In genomic region chr2:28995436-28995835, GRCm38 (mm10) we compare ENCODE assay signal across 18 mouse cellular contexts. TPM values are rescaled to one million over a fixed set of nuclear protein-coding genes. Genes with fewer than 3 reads are reported as not detected.
DNase-seq lines count a peak whose midpoint lies in the region; ATAC-seq lines count a peak whose summit lies in the region.
"Had no signal": no experiment of that assay in that cellular context is flagged by ENCODE, and none has a peak within 500 bp of the region (broad histone marks: within the 10 kb centered on the region; RNA-seq: fewer than 3 reads in every experiment).

No protein-coding gene starts in this region.

- peak; percentile 44; the same call in 1 of the 2 replicates for ATAC-seq in hindbrain, embryonic 12.5 days (ENCODE audit: low FRiP score)
- no peak for ATAC-seq in hindbrain, embryonic 11.5 days (ENCODE audit: low FRiP score)
- no peak for ATAC-seq in neural tube, embryonic 13.5 days (ENCODE audit: low read depth)
- ATAC-seq in neural tube, embryonic 14.5 days (ENCODE audit: low read depth) = 0 out of 2 replicates have a peak, but pooled peaks have one; percentile 20
- ATAC-seq: CD4-positive, CD25-positive, alpha-beta regulatory T cell, adult 4 months; forebrain, embryonic 14.5 days had no signal

- H3K27me3 ChIP-seq in hindbrain, embryonic 12.5 days = peaks cover 31% of the 10 kb centered on the region
- no peaks in the 10 kb centered on the region for H3K27me3 ChIP-seq in hindbrain, embryonic 11.5 days (ENCODE audit: control insufficient read depth, insufficient read depth, low read length)
- H3K27me3 ChIP-seq in neural tube, embryonic 13.5 days = peaks cover 22% of the 10 kb centered on the region
- no peaks in the 10 kb centered on the region for H3K27me3 ChIP-seq in neural tube, embryonic 14.5 days (ENCODE audit: control insufficient read depth, insufficient read depth, low read length)
- H3K27me3 ChIP-seq: liver, embryonic 13.5 days had no signal

- DNase-seq in hindbrain, embryonic 11.5 days (ENCODE audit: low spot score) = no peak
- DNase-seq in neural tube, embryonic 10.5 days (ENCODE audit: extremely low spot score, low spot score) = no peak
- no peak for DNase-seq in adrenal gland, adult 18-20 months (ENCODE audit: low spot score in 2 of 2)
- DNase-seq in frontal cortex, postnatal 36 days (ENCODE audit: low spot score in 2 of 2) = no peak
- DNase-seq: cerebellum, adult 11-12 months; gastrocnemius, postnatal 10 days; heart, postnatal 4 days; kidney, adult 2 months; kidney, postnatal 25 days; liver, embryonic 13.5 days; lung, adult 2 months; lung, postnatal 14 days had no signal

- no peak overlapping the region for H3K4me3 ChIP-seq in hindbrain, embryonic 12.5 days
- no peak overlapping the region for H3K4me3 ChIP-seq in hindbrain, embryonic 11.5 days (ENCODE audit: low read depth, low read length)
- H3K4me3 ChIP-seq in neural tube, embryonic 13.5 days = no peak overlapping the region
- H3K4me3 ChIP-seq in neural tube, embryonic 14.5 days (ENCODE audit: low read depth, low read length) = no peak overlapping the region
- H3K4me3 ChIP-seq: heart, embryonic 10.5 days; liver, embryonic 13.5 days had no signal

- peak overlapping the region; percentile 26; the same call in 1 of the 2 replicates for H3K27ac ChIP-seq in hindbrain, embryonic 12.5 days
- no peak overlapping the region for H3K27ac ChIP-seq in hindbrain, embryonic 11.5 days (ENCODE audit: low read depth, low read length)
- peak overlapping the region; percentile 66 for H3K27ac ChIP-seq in neural tube, embryonic 13.5 days (replicated peaks)
- H3K27ac ChIP-seq in neural tube, embryonic 14.5 days (ENCODE audit: low read depth, low read length) = no peak overlapping the region
- H3K27ac ChIP-seq: heart, embryonic 10.5 days; liver, embryonic 13.5 days had no signal

- WGBS in hindbrain, embryonic 12.5 days = 41% methylated on average over 2 of the region's 4 CpGs
- WGBS in hindbrain, embryonic 11.5 days = 52% methylated on average over 4 of the region's 4 CpGs
- 38% methylated on average over 4 of the region's 4 CpGs for WGBS in neural tube, embryonic 13.5 days
- 45% methylated on average over 4 of the region's 4 CpGs for WGBS in neural tube, embryonic 14.5 days

- H3K9me3 ChIP-seq in hindbrain, embryonic 12.5 days (replicated peaks) = no peaks in the 10 kb centered on the region
- H3K9me3 ChIP-seq in hindbrain, embryonic 11.5 days (ENCODE audit: control insufficient read depth, low read length) = no peaks in the 10 kb centered on the region
- no peaks in the 10 kb centered on the region for H3K9me3 ChIP-seq in neural tube, embryonic 13.5 days
- no peaks in the 10 kb centered on the region for H3K9me3 ChIP-seq in neural tube, embryonic 14.5 days (ENCODE audit: control insufficient read depth, low read length)
- H3K9me3 ChIP-seq: heart, embryonic 10.5 days; liver, embryonic 13.5 days had no signal

- H3K9ac ChIP-seq in hindbrain, embryonic 12.5 days = no peak overlapping the region
- no peak overlapping the region for H3K9ac ChIP-seq in hindbrain, embryonic 11.5 days (ENCODE audit: low read depth, low read length)
- H3K9ac ChIP-seq in neural tube, embryonic 13.5 days = no peak overlapping the region
- H3K9ac ChIP-seq in neural tube, embryonic 14.5 days (replicated peaks; ENCODE audit: low read depth, low read length) = no peak overlapping the region
- H3K9ac ChIP-seq: liver, embryonic 13.5 days had no signal

- no peak overlapping the region for H3K4me2 ChIP-seq in hindbrain, embryonic 12.5 days (replicated peaks)
- H3K4me2 ChIP-seq in hindbrain, embryonic 11.5 days (replicated peaks; ENCODE audit: low read depth, low read length) = no peak overlapping the region
- no peak overlapping the region for H3K4me2 ChIP-seq in neural tube, embryonic 13.5 days
- no peak overlapping the region for H3K4me2 ChIP-seq in neural tube, embryonic 14.5 days (ENCODE audit: low read depth, low read length)
- H3K4me2 ChIP-seq: liver, embryonic 13.5 days had no signal

- no peaks in the 10 kb centered on the region for H3K36me3 ChIP-seq in hindbrain, embryonic 12.5 days
- H3K36me3 ChIP-seq in hindbrain, embryonic 11.5 days (ENCODE audit: control insufficient read depth, insufficient read depth, low read length) = no peaks in the 10 kb centered on the region
- H3K36me3 ChIP-seq in neural tube, embryonic 13.5 days = no peaks in the 10 kb centered on the region
- no peaks in the 10 kb centered on the region for H3K36me3 ChIP-seq in neural tube, embryonic 14.5 days (ENCODE audit: control insufficient read depth, insufficient read depth, low read length)
- H3K36me3 ChIP-seq: heart, embryonic 10.5 days; liver, embryonic 13.5 days had no signal

- peaks cover 25% of the 10 kb centered on the region for H3K4me1 ChIP-seq in hindbrain, embryonic 12.5 days
- 0 out of 2 replicates have a peak, but pooled peaks cover 2% of the 10 kb centered on the region for H3K4me1 ChIP-seq in hindbrain, embryonic 11.5 days (replicated peaks; ENCODE audit: control insufficient read depth, insufficient read depth, low read length)
- H3K4me1 ChIP-seq in neural tube, embryonic 13.5 days (replicated peaks) = peaks cover 38% of the 10 kb centered on the region
- H3K4me1 ChIP-seq in neural tube, embryonic 14.5 days (ENCODE audit: control insufficient read depth, insufficient read depth, low read length) = peaks cover 15% of the 10 kb centered on the region
- H3K4me1 ChIP-seq: liver, embryonic 13.5 days had no signal

RNA-seq across cellular contexts. Expression of gene Cfap77, which starts 59.4 kb away (rescaled TPM):
- polyA plus RNA-seq in hindbrain, embryonic 12.5 days (2016; fragmentation: Nextera tagmentation; extraction: Ambion mirVana) = 0.40 and 0.82 TPM in 2 replicates
- polyA plus RNA-seq in hindbrain, embryonic 11.5 days (2014; fragmentation: Nextera tagmentation; extraction: Ambion mirVana) = 0.51 and 0.75 TPM in 2 replicates
- not detected in 2 replicates for polyA plus RNA-seq in neural tube, embryonic 13.5 days (2015; fragmentation: Nextera tagmentation; extraction: Ambion mirVana)
- 0.20 TPM in 1 of 2 replicates, not detected in the other for polyA plus RNA-seq in neural tube, embryonic 14.5 days (2014; fragmentation: Nextera tagmentation; extraction: Ambion mirVana)
- under 1 TPM; 0.16 to 0.30 TPM for total RNA-seq in adrenal gland, adult 18-20 months (2021)
- total RNA-seq: gastrocnemius, postnatal 10 days had no signal

Comparison
In these comparisons a context has a peak if more than half of its experiments do, and no peak if none do; other contexts are left out.
1. ATAC-seq: peak in hindbrain, embryonic 12.5 days (single experiment) and neural tube, embryonic 14.5 days (single experiment); none in hindbrain, embryonic 11.5 days (single experiment) and neural tube, embryonic 13.5 days (single experiment).
2. H3K27ac ChIP-seq: peak in hindbrain, embryonic 12.5 days (single experiment) and neural tube, embryonic 13.5 days (single experiment); none in hindbrain, embryonic 11.5 days (single experiment) and neural tube, embryonic 14.5 days (single experiment).